Mouse (Mus musculus): ENCODE data around the gene Prrg3.

DNA sequence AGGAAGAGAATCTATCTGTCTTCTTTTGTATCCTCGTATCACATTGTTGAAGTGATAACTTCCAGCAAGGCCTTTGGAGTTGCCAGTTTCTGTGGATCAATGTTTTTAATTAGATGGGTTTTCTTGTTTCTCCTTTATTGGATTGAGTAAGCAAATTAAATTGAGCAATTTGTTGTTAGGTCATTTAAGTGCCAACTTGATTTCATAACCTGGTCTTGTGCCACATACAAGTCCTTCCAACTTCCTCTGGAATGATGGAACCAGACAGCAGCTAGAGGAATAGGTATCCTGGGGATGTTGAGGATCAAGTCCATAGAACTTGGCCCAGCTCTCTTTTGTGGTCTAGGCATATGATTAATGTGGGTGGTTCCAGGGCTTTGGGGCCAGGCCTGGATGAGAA lies 59.8 kb downstream of the Prrg3 start:
- TF ChIP-seq CTCF (IDR thresholded peaks at IDR 0.05; ENCODE audit: extremely low read depth, insufficient read depth, insufficient read length, insufficient replicate concordance), result no peak
- TF ChIP-seq POLR2A (IDR thresholded peaks at IDR 0.05; ENCODE audit: low read depth, low read length), result no peak

Data from spleen, adult 2 months (tissue).